Mouse (Mus musculus) B cell, adult 67 days (primary cell): ENCODE results near the gene Lrrc29. TPM values are rescaled to one million over a fixed set of nuclear protein-coding genes. Genes with fewer than 3 reads are reported as not detected.

ENCODE experiments used
- total RNA-seq, 2 experiments: library from RNA; stranded (reverse); gene quantifications; 4 replicates each; pipeline ENCODE4 v1.2.4; 2023

Gene Lrrc29
- total RNA-seq: 10 to 100 TPM in 1 of 2 experiments, 1 to 10 TPM in 1; 5.4 to 13.3 TPM

DNA sequence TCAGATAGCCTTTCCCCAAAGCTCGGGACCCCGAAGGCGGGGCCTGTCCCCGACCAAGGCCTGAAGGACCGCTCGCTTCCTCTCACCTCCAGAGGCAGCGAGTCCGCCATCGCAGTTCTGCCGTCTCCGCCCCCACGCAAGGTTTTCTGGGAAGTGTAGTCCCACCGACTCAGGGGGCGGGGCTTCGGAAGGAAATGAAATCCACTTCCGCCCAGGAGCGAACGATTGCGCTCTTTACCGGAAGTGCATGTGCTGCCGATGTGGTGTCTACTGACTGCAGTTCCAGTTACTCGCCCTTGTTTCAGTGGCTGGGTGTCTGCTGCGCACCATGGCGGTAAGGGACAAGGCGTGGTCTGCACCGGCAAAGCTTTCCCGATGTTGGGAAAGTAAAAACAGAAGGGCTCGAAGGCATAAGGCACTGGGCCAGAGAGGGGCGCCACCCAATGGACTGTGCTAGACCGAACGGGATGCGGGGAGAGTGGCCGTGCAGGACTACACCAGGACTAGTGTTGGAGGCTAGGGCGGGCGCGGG is at the start of gene Lrrc29, which contains the start of gene Tmem208:
Lrrc29 (minus strand) TSS at position 138 of the 532 bp plus-strand sequence.
Tmem208 (plus strand) TSS at position 214 of the 532 bp plus-strand sequence.

GRCm38 (mm10) chr8:105373032-105373431 is 47.0 kb upstream of the Lrrc29 start, which contains the start of gene Plekhg4:
Gene Plekhg4 (plus strand): TSS chr8:105373274.

DNA sequence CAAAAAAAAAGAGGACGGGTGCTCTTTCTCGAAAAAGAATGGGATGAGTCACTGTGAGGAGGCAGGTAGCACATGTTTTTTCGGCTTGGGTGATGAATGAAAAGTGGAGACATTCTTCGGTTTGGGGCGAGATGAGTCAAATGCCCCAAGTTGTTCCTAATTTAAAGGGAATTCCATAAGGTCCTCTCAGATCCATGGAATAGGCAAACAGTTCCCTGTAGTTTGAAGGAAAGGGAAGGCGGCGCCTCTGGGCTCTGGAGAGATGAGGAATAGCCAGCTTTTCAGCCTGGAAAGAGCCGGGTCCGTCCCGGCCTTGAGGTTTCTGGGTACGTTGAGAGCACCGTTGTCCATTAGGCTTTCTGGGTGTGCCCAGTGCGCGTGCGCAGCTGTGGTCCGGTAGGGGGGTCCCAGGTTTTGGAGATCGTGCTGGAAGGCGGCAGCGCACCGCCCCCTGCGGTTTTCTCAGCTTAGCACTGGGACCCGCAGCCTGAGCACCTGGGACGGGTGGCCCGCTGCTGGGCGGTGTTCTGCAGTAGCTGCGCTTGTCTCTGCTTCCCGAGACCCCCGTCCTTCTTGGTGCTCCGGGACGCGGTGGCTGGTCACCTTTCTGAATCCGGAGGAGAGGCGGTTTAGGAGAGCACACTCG is 22.5 kb upstream of the Lrrc29 start, which contains the start of gene Slc9a5:
Slc9a5 (plus strand) TSS at position 394 of the 646 bp plus-strand sequence.

GRCm38 (mm10) chr8:105347428-105348221 is 21.5 kb upstream of the Lrrc29 start, which contains the start of gene Fhod1:
Gene Fhod1 (minus strand): TSS chr8:105347953.

GRCm38 (mm10) chr8:105305211-105306145 is 20.6 kb downstream of the Lrrc29 start, which contains the start of gene Elmo3:
Gene Elmo3 (plus strand): TSS chr8:105305601.

DNA sequence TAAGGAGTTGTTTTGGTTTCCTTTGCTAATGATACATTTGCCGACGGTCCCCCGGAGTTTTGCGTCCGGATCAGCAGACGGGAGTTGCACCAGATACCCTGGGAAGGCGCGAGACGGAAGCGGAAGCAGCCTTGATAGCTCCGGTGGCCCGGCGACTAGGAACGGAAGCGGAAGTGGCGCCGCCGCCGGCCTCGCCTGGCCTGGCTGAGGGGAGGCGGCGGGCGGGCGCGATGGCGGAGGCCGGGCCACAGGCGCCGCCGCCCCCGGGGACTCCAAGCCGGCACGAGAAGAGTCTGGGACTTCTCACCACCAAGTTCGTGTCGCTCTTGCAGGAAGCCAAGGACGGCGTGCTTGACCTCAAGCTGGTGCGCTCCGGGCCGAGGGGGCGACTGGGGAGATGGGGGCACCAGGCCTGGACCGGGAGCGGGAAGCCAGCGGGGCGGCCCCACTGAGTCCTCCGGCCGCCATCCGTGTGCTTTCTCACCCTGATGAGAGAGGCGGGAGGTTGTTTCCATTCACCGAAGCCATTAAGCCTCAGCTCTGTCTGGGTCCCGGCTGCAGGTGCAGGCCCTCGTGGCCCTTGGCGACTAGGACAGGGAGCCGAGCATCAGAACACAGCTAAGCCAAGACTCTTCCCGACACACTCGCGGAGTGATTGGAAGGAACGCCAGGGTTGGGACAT is 28.4 kb downstream of the Lrrc29 start, which contains the start of gene E2f4:
E2f4 (plus strand) TSS at position 153 of the 682 bp plus-strand sequence.

GRCm38 (mm10) chr8:105295895-105296573 is 30.0 kb downstream of the Lrrc29 start, which contains the start of gene Exoc3l:
Gene Exoc3l (minus strand): TSS chr8:105296101.

DNA sequence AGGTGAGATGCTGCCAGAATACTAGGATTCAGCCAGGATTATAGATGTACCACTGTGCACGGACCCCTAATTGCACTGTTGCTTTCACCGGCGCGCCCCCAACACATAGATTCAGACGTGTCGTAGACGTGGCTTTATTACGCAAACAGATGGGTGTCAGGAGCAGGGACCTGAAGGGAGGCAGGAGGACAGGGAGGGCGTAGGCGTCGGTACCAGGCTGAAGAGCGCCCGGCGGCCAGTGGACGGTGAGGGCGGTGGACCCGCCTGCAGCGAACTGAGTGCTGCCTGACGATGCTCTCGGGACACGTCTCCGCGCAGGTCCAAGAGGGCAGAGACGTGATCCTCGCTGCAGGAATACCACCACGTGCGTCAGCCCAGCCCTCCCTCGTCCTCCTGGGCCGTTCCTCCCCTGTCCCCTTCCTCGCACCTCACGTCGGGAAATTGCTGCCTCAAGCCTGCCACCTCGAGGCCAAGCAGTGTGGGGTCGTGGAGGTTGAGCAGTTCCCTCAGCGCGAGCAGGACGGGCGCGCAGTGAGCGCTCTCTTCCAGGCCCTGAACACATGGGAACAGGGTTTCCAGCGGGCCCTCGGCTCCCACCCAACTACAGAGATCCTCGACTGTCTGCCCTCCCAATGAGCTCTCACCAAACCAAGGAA is 36.1 kb downstream of the Lrrc29 start, which contains the start of gene 4931428F04Rik:
4931428F04Rik (minus strand) TSS at position 60 of the 656 bp plus-strand sequence.

GRCm38 (mm10) chr8:105275840-105276239 is 50.2 kb downstream of the Lrrc29 start, which contains the start of gene Nol3:
Gene Nol3 (plus strand): TSS chr8:105276140.

DNA sequence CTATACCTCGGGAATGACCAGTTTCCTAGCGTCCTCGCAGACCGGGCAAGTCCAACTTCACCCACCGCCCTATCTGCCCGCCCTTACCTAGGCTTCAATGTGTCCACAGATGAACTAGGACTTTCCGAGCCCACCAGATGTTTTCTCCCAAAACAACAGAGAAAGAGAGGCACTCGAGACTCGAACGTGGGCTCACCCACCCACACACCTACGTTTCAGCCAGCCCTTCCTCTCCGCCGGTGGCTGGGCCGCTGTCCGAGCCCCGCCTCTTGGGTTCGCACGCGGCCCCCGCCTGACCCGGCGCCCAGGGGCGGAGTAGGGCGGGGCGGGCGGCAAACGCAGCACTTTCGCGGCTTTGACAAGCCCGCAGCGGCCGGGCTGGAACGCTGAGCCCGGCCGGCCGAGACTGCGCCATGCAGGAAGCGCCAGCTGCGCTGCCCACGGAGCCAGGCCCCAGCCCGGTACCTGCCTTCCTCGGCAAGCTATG is 56.6 kb downstream of the Lrrc29 start, which contains the start of gene Hsf4:
Hsf4 (plus strand) TSS at position 341 of the 487 bp plus-strand sequence.

GRCm38 (mm10) chr8:105264024-105264982 is 61.8 kb downstream of the Lrrc29 start, which contains the start of the genes Tradd and Fbxl8:
Gene Tradd (minus strand): TSS chr8:105264609.
Gene Fbxl8 (plus strand): TSS chr8:105264648.

Other genes starting within 250 kb of the Lrrc29 start
- not detected for gene Ces3b, start 242.5 kb downstream of the Lrrc29 start, total RNA-seq
- gene Ces4a, start 194.5 kb downstream of the Lrrc29 start, total RNA-seq: not detected
- 10 to 100 TPM; 96.5 to 98.2 TPM for gene Cbfb, start 155.6 kb downstream of the Lrrc29 start, total RNA-seq
- 10 to 100 TPM; 20.0 to 24.8 TPM for gene D230025D16Rik, start 101.1 kb downstream of the Lrrc29 start, total RNA-seq
- gene B3gnt9, start 71.1 kb downstream of the Lrrc29 start, total RNA-seq: 1 to 10 TPM; 1.1 to 1.7 TPM
- gene Tradd, start 61.7 kb downstream of the Lrrc29 start, total RNA-seq: 10 to 100 TPM; 25.4 to 28.9 TPM
- 10 to 100 TPM in 1 of 2 experiments, 1 to 10 TPM in 1; 9.8 to 11.9 TPM for gene Fbxl8, start 61.6 kb downstream of the Lrrc29 start, total RNA-seq
- under 1 TPM in 1 of 2 experiments, not detected in 1; 0.59 TPM for gene Hsf4, start 56.5 kb downstream of the Lrrc29 start, total RNA-seq
- not detected for gene Nol3, start 50.1 kb downstream of the Lrrc29 start, total RNA-seq
- 1 to 10 TPM; 5.4 to 5.9 TPM for gene 4931428F04Rik, start 36.4 kb downstream of the Lrrc29 start, total RNA-seq
- gene Exoc3l, start 30.2 kb downstream of the Lrrc29 start, total RNA-seq: 1 to 10 TPM; 1.3 to 2.1 TPM
- gene E2f4, start 28.6 kb downstream of the Lrrc29 start, total RNA-seq: 10 to 100 TPM; 96.4 to 98.1 TPM
- gene Elmo3, start 20.7 kb downstream of the Lrrc29 start, total RNA-seq: 1 to 10 TPM; 3.6 to 5.5 TPM
- 10 to 100 TPM; 28.9 to 33.3 TPM for gene Tmem208, start 76 bp upstream of the Lrrc29 start, total RNA-seq
- gene Fhod1, start 21.7 kb upstream of the Lrrc29 start, total RNA-seq: 10 to 100 TPM; 39.5 to 39.7 TPM
- 1 to 10 TPM in 1 of 2 experiments, under 1 TPM in 1; 0.89 to 1.5 TPM for gene Slc9a5, start 22.6 kb upstream of the Lrrc29 start, total RNA-seq
- not detected for gene Plekhg4, start 47.0 kb upstream of the Lrrc29 start, total RNA-seq
- not detected for gene Kctd19, start 87.2 kb upstream of the Lrrc29 start, total RNA-seq
- not detected for gene Lrrc36, start 87.3 kb upstream of the Lrrc29 start, total RNA-seq
- 1 to 10 TPM in 1 of 2 experiments, under 1 TPM in 1; 0.56 to 1.3 TPM for gene Tppp3, start 145.2 kb upstream of the Lrrc29 start, total RNA-seq
- 1 to 10 TPM; 4.0 to 5.3 TPM for gene Zdhhc1, start 170.6 kb upstream of the Lrrc29 start, total RNA-seq
- gene Hsd11b2, start 192.5 kb upstream of the Lrrc29 start, total RNA-seq: not detected
- gene Atp6v0d1, start 239.8 kb upstream of the Lrrc29 start, total RNA-seq: 10 to 100 TPM; 82.3 to 98.5 TPM